8 mouse cellular contexts compared by ENCODE assay signal in genomic region chr14:76221617-76222319, GRCm38 (mm10).
A peak's percentile ranks its signal among the peaks of the same experiment; 100 is the strongest.
DNase-seq lines count a peak whose midpoint lies in the region; ATAC-seq and TF ChIP-seq lines count a peak whose summit lies in the region.

No protein-coding gene starts in this region.

- DNase-seq in gastrocnemius, adult 2 months: no peak
- DNase-seq in gastrocnemius, postnatal 4 days (ENCODE audit: low spot score in 2 of 2): no peak
- peak; percentile 78 for DNase-seq in Muller cell, postnatal 12 days (ENCODE audit: inconsistent ontology term)
- DNase-seq in forebrain, embryonic 14.5 days (ENCODE audit: low spot score): peak; percentile 80
- DNase-seq in cerebellum, adult 18-20 months: no peak
- DNase-seq in left cerebral cortex, adult 8-10 months (ENCODE audit: low spot score in 2 of 2): no peak

- no peaks in the 10 kb centered on the region for H3K36me3 ChIP-seq in forebrain, embryonic 14.5 days (ENCODE audit: control insufficient read depth, insufficient read depth, low read length)
- no peaks in the 10 kb centered on the region for H3K36me3 ChIP-seq in liver, embryonic 16.5 days (ENCODE audit: control insufficient read depth, insufficient read depth)

- no peak for TF ChIP-seq CTCF in gastrocnemius, adult 2 months (IDR thresholded peaks at IDR 0.05)

- intact Hi-C loops in gastrocnemius, adult 2 months (cut with DNase I): loop anchor here (2.0 kb wide), 1 partner anchor 33 kb away; no protein-coding TSS in a partner anchor

- peak; percentile 88 for ATAC-seq in forebrain, embryonic 14.5 days
- ATAC-seq in liver, embryonic 16.5 days (ENCODE audit: low read depth): peak; percentile 56; the same call in 1 of the 2 replicates
- ATAC-seq in CD4-positive, CD25-positive, alpha-beta regulatory T cell, adult 4 months: no peak

- H3K27me3 ChIP-seq in forebrain, embryonic 14.5 days (replicated peaks; ENCODE audit: control insufficient read depth, insufficient read depth, low read length): no peaks in the 10 kb centered on the region
- no peaks in the 10 kb centered on the region for H3K27me3 ChIP-seq in liver, embryonic 16.5 days (ENCODE audit: control insufficient read depth, insufficient read depth, low read depth, low read length)

- no peak overlapping the region for H3K9ac ChIP-seq in forebrain, embryonic 14.5 days (ENCODE audit: low read length)
- H3K9ac ChIP-seq in liver, embryonic 16.5 days (ENCODE audit: low read depth, low read length): no peak overlapping the region

- 3% methylated on average over 10 of the region's 10 CpGs for WGBS in forebrain, embryonic 14.5 days
- WGBS in liver, embryonic 16.5 days (ENCODE audit: insufficient replicate concordance): 52% methylated on average over 10 of the region's 10 CpGs

- peak overlapping the region; percentile 76 for H3K27ac ChIP-seq in gastrocnemius, adult 2 months
- H3K27ac ChIP-seq in forebrain, embryonic 14.5 days (ENCODE audit: low read depth, low read length): peak overlapping the region; percentile 46; the same call in 1 of the 2 replicates
- H3K27ac ChIP-seq in liver, embryonic 16.5 days (ENCODE audit: low read length): no peak overlapping the region

- H3K4me3 ChIP-seq in gastrocnemius, adult 2 months: no peak overlapping the region; the same call in 1 of the 2 replicates
- no peak overlapping the region for H3K4me3 ChIP-seq in forebrain, embryonic 14.5 days (ENCODE audit: low read depth, low read length)
- H3K4me3 ChIP-seq in liver, embryonic 16.5 days (ENCODE audit: low read depth, low read length): no peak overlapping the region

- peaks cover 11% of the 10 kb centered on the region for H3K4me1 ChIP-seq in forebrain, embryonic 14.5 days (ENCODE audit: control insufficient read depth, insufficient read depth, low read length)
- H3K4me1 ChIP-seq in liver, embryonic 16.5 days (ENCODE audit: control insufficient read depth, low read depth, low read length): no peaks in the 10 kb centered on the region; the same call in 1 of the 2 replicates

- peak overlapping the region; percentile 6; the same call in 1 of the 2 replicates for H3K4me2 ChIP-seq in forebrain, embryonic 14.5 days (ENCODE audit: low read length)
- no peak overlapping the region for H3K4me2 ChIP-seq in liver, embryonic 16.5 days (ENCODE audit: low read depth, low read length)

- 0 out of 2 replicates have a peak, but pooled peaks cover 9% of the 10 kb centered on the region for H3K9me3 ChIP-seq in forebrain, embryonic 14.5 days (replicated peaks; ENCODE audit: control insufficient read depth, low read length)
- no peaks in the 10 kb centered on the region for H3K9me3 ChIP-seq in liver, embryonic 16.5 days (replicated peaks; ENCODE audit: control insufficient read depth, low read length)

Comparison
In these comparisons a context has a peak if more than half of its experiments do, and no peak if none do; other contexts are left out.
1. DNase-seq: peak in Muller cell, postnatal 12 days (single experiment) and forebrain, embryonic 14.5 days (single experiment); none in gastrocnemius, adult 2 months (single experiment), gastrocnemius, postnatal 4 days (0 of 2), cerebellum, adult 18-20 months (0 of 2) and left cerebral cortex, adult 8-10 months (0 of 2).